In genomic region chr14:56351959-56352660, GRCm38 (mm10) we compare ENCODE assay signal across 9 mouse cellular contexts. TPM values are rescaled to one million over a fixed set of nuclear protein-coding genes. Genes with fewer than 3 reads are reported as not detected.
DNase-seq lines count a peak whose midpoint lies in the region; ATAC-seq and TF ChIP-seq lines count a peak whose summit lies in the region.
"Had no signal": no experiment of that assay in that cellular context is flagged by ENCODE, and none has a peak within 500 bp of the region (broad histone marks: within the 10 kb centered on the region; RNA-seq: fewer than 3 reads in every experiment).

No protein-coding gene starts in this region.

- CTCF ChIA-PET in Patski (lab: Charles Lee): interaction anchor here (0.8 to 1.3 kb wide), 5 partner anchors 13 to 180 kb away, joined by 3 to 5 read pairs (median 3); partner anchors contain the start of gene Atp12a

- in situ Hi-C loops in Patski (cut with MboI; ENCODE audit: low pct_unique_long_range_greater_than_20kb): no loop called here

- H3K4me2 ChIP-seq in neural tube, embryonic 11.5 days (ENCODE audit: low read depth): no peak overlapping the region
- H3K4me2 ChIP-seq in hindbrain, embryonic 12.5 days (replicated peaks): no peak overlapping the region
- H3K4me2 ChIP-seq: heart, embryonic 13.5 days had no signal

- peak; percentile 62 for TF ChIP-seq CTCF in Patski (IDR thresholded peaks at IDR 0.05)

- no peak for ATAC-seq in Patski
- no peak for ATAC-seq in neural tube, embryonic 11.5 days (ENCODE audit: insufficient read depth, low FRiP score, low TSS enrichment)
- ATAC-seq in activated CD4-positive, CD25-positive, alpha-beta regulatory T cell, adult 4 months: no peak
- ATAC-seq in hindbrain, embryonic 12.5 days (ENCODE audit: low FRiP score): no peak

- H3K27ac ChIP-seq in neural tube, embryonic 11.5 days (ENCODE audit: low read depth, low read length): no peak overlapping the region
- H3K27ac ChIP-seq in hindbrain, embryonic 12.5 days: no peak overlapping the region
- H3K27ac ChIP-seq: heart, embryonic 13.5 days had no signal

- H3K4me1 ChIP-seq in neural tube, embryonic 11.5 days (ENCODE audit: control insufficient read depth, insufficient read depth, low read length): no peaks in the 10 kb centered on the region
- no peaks in the 10 kb centered on the region for H3K4me1 ChIP-seq in hindbrain, embryonic 12.5 days

- peak; percentile 26 to 43 for DNase-seq in layer of hippocampus, postnatal 10 days (ENCODE audit: low spot score in 2 of 2)
- no peak for DNase-seq in layer of hippocampus, postnatal 36 days
- no peak for DNase-seq in Patski (ENCODE audit: low read depth, low spot score)
- DNase-seq in cerebellum, adult 9-10 months: peak; percentile 29
- peak; percentile 34 to 58 for DNase-seq in heart, postnatal 10 days
- peak; percentile 63 for DNase-seq in neural tube, embryonic 11.5 days (ENCODE audit: low spot score)

- intact Hi-C loops in heart, postnatal 10 days (cut with DNase I): loop anchor here (2.0 kb wide), 1 partner anchor 35 kb away; no protein-coding TSS in a partner anchor

- peaks cover 34% of the 10 kb centered on the region for H3K27me3 ChIP-seq in Patski
- H3K27me3 ChIP-seq in neural tube, embryonic 11.5 days (ENCODE audit: control insufficient read depth, insufficient read depth, low read length): no peaks in the 10 kb centered on the region
- no peaks in the 10 kb centered on the region for H3K27me3 ChIP-seq in hindbrain, embryonic 12.5 days

- WGBS in neural tube, embryonic 11.5 days: 34% methylated on average over 17 of the region's 17 CpGs
- WGBS in hindbrain, embryonic 12.5 days: 38% methylated on average over 17 of the region's 17 CpGs

- POLR2A ChIA-PET in Patski (lab: Charles Lee): no interaction called here

- no peak overlapping the region for H3K9ac ChIP-seq in neural tube, embryonic 11.5 days (ENCODE audit: low read length)
- no peak overlapping the region for H3K9ac ChIP-seq in hindbrain, embryonic 12.5 days
- H3K9ac ChIP-seq: heart, embryonic 13.5 days had no signal

- no peaks in the 10 kb centered on the region for H3K9me3 ChIP-seq in neural tube, embryonic 11.5 days (ENCODE audit: control insufficient read depth, low read length)
- no peaks in the 10 kb centered on the region for H3K9me3 ChIP-seq in hindbrain, embryonic 12.5 days (replicated peaks)
- H3K9me3 ChIP-seq: heart, embryonic 13.5 days had no signal

- H3K36me3 ChIP-seq in neural tube, embryonic 11.5 days (ENCODE audit: control insufficient read depth, insufficient read depth, low read length): no peaks in the 10 kb centered on the region
- no peaks in the 10 kb centered on the region for H3K36me3 ChIP-seq in hindbrain, embryonic 12.5 days
- H3K36me3 ChIP-seq: heart, embryonic 13.5 days had no signal

- H3K4me3 ChIP-seq in neural tube, embryonic 11.5 days (ENCODE audit: low read depth, low read length): no peak overlapping the region
- no peak overlapping the region for H3K4me3 ChIP-seq in hindbrain, embryonic 12.5 days
- H3K4me3 ChIP-seq: heart, embryonic 13.5 days had no signal

RNA-seq across cellular contexts. Expression of gene Atp12a, which starts 12.8 kb away (rescaled TPM):
- under 1 TPM; 0.09 to 0.11 TPM for total RNA-seq in layer of hippocampus, postnatal 10 days (2021)
- total RNA-seq in layer of hippocampus, postnatal 36 days (2021): not detected
- polyA plus RNA-seq in Patski (2021): not detected
- total RNA-seq in heart, postnatal 10 days (2021): not detected
- not detected in 2 replicates for polyA plus RNA-seq in neural tube, embryonic 11.5 days (2014; fragmentation: Nextera tagmentation; extraction: Ambion mirVana)
- not detected for polyA plus RNA-seq in activated CD4-positive, CD25-positive, alpha-beta regulatory T cell, adult 4 months (2017; shearing (Covaris generic))
- not detected in 2 replicates for polyA plus RNA-seq in hindbrain, embryonic 12.5 days (2016; fragmentation: Nextera tagmentation; extraction: Ambion mirVana)

RNA-seq across cellular contexts. Expression of gene Rnf17, which starts 50.3 kb away (rescaled TPM):
- total RNA-seq in layer of hippocampus, postnatal 10 days (2021): 1 to 10 TPM in 1 of 2 experiments, under 1 TPM in 1; 0.85 to 1.0 TPM
- under 1 TPM; 0.72 to 0.94 TPM for total RNA-seq in layer of hippocampus, postnatal 36 days (2021)
- not detected for polyA plus RNA-seq in Patski (2021)
- 1 to 10 TPM in 1 of 2 experiments, under 1 TPM in 1; 0.82 to 1.0 TPM for total RNA-seq in heart, postnatal 10 days (2021)
- polyA plus RNA-seq in neural tube, embryonic 11.5 days (2014; fragmentation: Nextera tagmentation; extraction: Ambion mirVana): 1.3 and 1.5 TPM in 2 replicates
- under 1 TPM in 1 of 2 experiments, not detected in 1; 0.21 TPM for polyA plus RNA-seq in activated CD4-positive, CD25-positive, alpha-beta regulatory T cell, adult 4 months (2017; shearing (Covaris generic))
- polyA plus RNA-seq in hindbrain, embryonic 12.5 days (2016; fragmentation: Nextera tagmentation; extraction: Ambion mirVana): 1.6 and 2.0 TPM in 2 replicates

Comparison
In these comparisons a context has a peak if more than half of its experiments do, and no peak if none do; other contexts are left out.
1. DNase-seq: peak in layer of hippocampus, postnatal 10 days (2 of 2), cerebellum, adult 9-10 months (single experiment), heart, postnatal 10 days (2 of 2) and neural tube, embryonic 11.5 days (single experiment); none in layer of hippocampus, postnatal 36 days (0 of 2) and Patski (single experiment).